Mouse (Mus musculus): ENCODE data around the gene Zdhhc22.

- TF ChIP-seq CTCF (IDR thresholded peaks at IDR 0.05; ENCODE audit: insufficient read depth, low read depth, low read length) (no peak), POLR2A (IDR thresholded peaks at IDR 0.05; ENCODE audit: insufficient read depth, low read depth, low read length) (no peak)
These were observed 5.7 kb upstream of the Zdhhc22 start for GRCm38 (mm10) chr12:86995931-86996330.

All from olfactory bulb, adult 2 months (tissue).